ENCODE assay signal across 8 mouse cellular contexts in genomic region chr2:162931123-162931673, GRCm38 (mm10). TPM values are rescaled to one million over a fixed set of nuclear protein-coding genes. Genes with fewer than 3 reads are reported as not detected.
DNase-seq lines count a peak whose midpoint lies in the region; ATAC-seq and TF ChIP-seq lines count a peak whose summit lies in the region.

Gene Srsf6 (plus strand): TSS chr2:162931528.

- peak within 1 kb of the TSS; percentile 100 for H3K4me3 ChIP-seq in gastrocnemius, adult 2 months
- H3K4me3 ChIP-seq in hindbrain, postnatal 0 days (ENCODE audit: low read length): peak within 1 kb of the TSS; percentile 96
- H3K4me3 ChIP-seq in left cerebral cortex, adult 2 months: peak within 1 kb of the TSS; percentile 100

- peak; percentile 94 for DNase-seq in ZHBTc4 (ENCODE audit: low read depth, low spot score)
- peak; percentile 94 for DNase-seq in gastrocnemius, adult 2 months
- peak; percentile 98 for DNase-seq in hindbrain, postnatal 0 days (ENCODE audit: low spot score)
- peak; percentile 88 to 89 for DNase-seq in left cerebral cortex, adult 2 months (ENCODE audit: extremely low spot score in 1 of 2, low spot score in 2 of 2)
- peak; percentile 89 to 93 for DNase-seq in right cerebral cortex, adult 2 months (ENCODE audit: low spot score in 2 of 2)
- peak; percentile 91 for DNase-seq in urinary bladder, postnatal 14 days (ENCODE audit: low spot score)

- under 1% methylated on average over 37 of the region's 68 CpGs for WGBS in hindbrain, postnatal 0 days

- peak within 1 kb of the TSS; percentile 88 for H3K4me2 ChIP-seq in hindbrain, postnatal 0 days (ENCODE audit: low read depth, low read length)

- peaks cover 25% of the 10 kb centered on the region for H3K36me3 ChIP-seq in hindbrain, postnatal 0 days (ENCODE audit: insufficient read depth, low read length)

- H3K27ac ChIP-seq in gastrocnemius, adult 2 months: peak within 1 kb of the TSS; percentile 100
- H3K27ac ChIP-seq in hindbrain, postnatal 0 days: peak within 1 kb of the TSS; percentile 100
- peak within 1 kb of the TSS; percentile 100 for H3K27ac ChIP-seq in left cerebral cortex, adult 2 months

- no peak for TF ChIP-seq CTCF in gastrocnemius, adult 2 months (IDR thresholded peaks at IDR 0.05)
- no peak for TF ChIP-seq CTCF in hindbrain, postnatal 0 days (IDR thresholded peaks at IDR 0.05; ENCODE audit: low read depth)
- no peak for TF ChIP-seq CTCF in left cerebral cortex, adult 2 months (IDR thresholded peaks at IDR 0.05)

- no peaks in the 10 kb centered on the region for H3K9me3 ChIP-seq in hindbrain, postnatal 0 days (ENCODE audit: low read length)

- intact Hi-C loops in gastrocnemius, adult 2 months (cut with DNase I): loop anchor here (5.0 to 10.0 kb wide), 3 partner anchors 86 to 1826 kb away; partner anchors contain the start of genes Chd6 and Ift52
- intact Hi-C loops in left cerebral cortex, adult 2 months (cut with DNase I): no loop called here

- H3K9ac ChIP-seq in hindbrain, postnatal 0 days (replicated peaks; ENCODE audit: low read length): peak within 1 kb of the TSS; percentile 100

- peaks cover 7% of the 10 kb centered on the region for H3K4me1 ChIP-seq in hindbrain, postnatal 0 days (ENCODE audit: insufficient read depth, low read length)

- ATAC-seq in common myeloid progenitor, adult 5-6 weeks (replicated peaks; ENCODE audit: low read depth, poor library complexity, severe bottlenecking): peak; percentile 76
- peak; percentile 94 for ATAC-seq in hindbrain, postnatal 0 days
- ATAC-seq in megakaryocyte, adult 5-6 weeks (ENCODE audit: poor library complexity, severe bottlenecking): peak; percentile 80

- no peaks in the 10 kb centered on the region for H3K27me3 ChIP-seq in hindbrain, postnatal 0 days (ENCODE audit: insufficient read depth, low read length)

RNA-seq across cellular contexts. Expression of gene Srsf6, which starts in this region (rescaled TPM):
- 264 and 289 TPM in 2 replicates for total RNA-seq in common myeloid progenitor, adult 5-6 weeks (2017)
- 10 to 100 TPM; 45.6 to 46.1 TPM for total RNA-seq in gastrocnemius, adult 2 months (2021)
- total RNA-seq in hindbrain, postnatal 0 days (2014; rRNA removed): 87.2 and 99.4 TPM in 2 replicates
- polyA plus RNA-seq in hindbrain, postnatal 0 days (2015; fragmentation: Nextera tagmentation; extraction: Ambion mirVana): 124 and 135 TPM in 2 replicates
- total RNA-seq in left cerebral cortex, adult 2 months (2021): 100 to 1,000 TPM in 1 of 2 experiments, 10 to 100 TPM in 1; 99.3 to 109 TPM
- 118 and 120 TPM in 2 replicates for total RNA-seq in megakaryocyte, adult 5-6 weeks (2015)
- 111 and 123 TPM in 2 replicates for total RNA-seq in megakaryocyte, adult 5-6 weeks (2017)

Comparison
In these comparisons a context has a peak if more than half of its experiments do, and no peak if none do; other contexts are left out.
1. Peak in every context shown above with its lines: DNase-seq, ATAC-seq, H3K4me3 ChIP-seq and H3K27ac ChIP-seq.